Mouse (Mus musculus): Measurements from ENCODE around the gene Rassf6. TPM values are rescaled to one million over a fixed set of nuclear protein-coding genes. Genes with fewer than 3 reads are reported as not detected.

Gene Rassf6
- total RNA-seq, 2 experiments from 2014 or later, result 0.74 to 0.96 TPM

DNA sequence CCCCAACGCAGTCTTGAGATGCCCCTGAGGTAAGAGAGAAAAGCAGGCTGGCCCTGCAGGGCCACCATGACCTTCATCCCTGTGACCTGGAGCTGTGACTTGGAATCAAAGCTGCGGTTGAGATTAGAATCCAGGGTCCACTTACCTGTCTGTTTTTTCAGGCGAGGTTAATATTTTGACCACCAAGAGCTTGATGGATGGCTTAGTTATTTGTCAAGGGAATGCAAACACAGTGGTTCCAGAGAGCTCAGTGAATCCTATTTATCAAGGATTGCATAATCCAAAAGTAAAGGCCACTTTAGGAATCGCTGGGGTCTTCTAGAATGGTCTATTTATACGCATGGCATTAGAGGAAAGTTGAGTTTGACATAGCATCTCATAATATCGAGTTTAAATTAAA, 58.3 kb downstream of the Rassf6 start:
- Histone ChIP-seq H3K27ac (no peak overlapping the region), H3K4me3 (no peak overlapping the region)
- no peak for DNase-seq (ENCODE audit: low spot score in 2 of 2)
- no peak for TF ChIP-seq CTCF (conservative IDR thresholded peaks at IDR 0.05)

GRCm38 (mm10) chr5:90579556-90579955, 60.9 kb downstream of the Rassf6 start:
- no peak for DNase-seq (ENCODE audit: low spot score in 2 of 2)
- TF ChIP-seq CTCF (conservative IDR thresholded peaks at IDR 0.05), result no peak
- Histone ChIP-seq H3K27ac (no peak overlapping the region), H3K4me3 (no peak overlapping the region)

- no peak for DNase-seq (ENCODE audit: low spot score in 2 of 2)
- H3K27ac ChIP-seq, result no peak overlapping the region
- TF ChIP-seq CTCF (conservative IDR thresholded peaks at IDR 0.05), result no peak
- no peak overlapping the region for H3K4me3 ChIP-seq
These were observed 62.7 kb downstream of the Rassf6 start for GRCm38 (mm10) chr5:90577751-90578150.

- no peak overlapping the region for H3K4me3 ChIP-seq
- TF ChIP-seq CTCF (conservative IDR thresholded peaks at IDR 0.05), result no peak
- DNase-seq (ENCODE audit: low spot score in 2 of 2), result no peak
These were observed 69.2 kb downstream of the Rassf6 start for GRCm38 (mm10) chr5:90571216-90571615.

DNA sequence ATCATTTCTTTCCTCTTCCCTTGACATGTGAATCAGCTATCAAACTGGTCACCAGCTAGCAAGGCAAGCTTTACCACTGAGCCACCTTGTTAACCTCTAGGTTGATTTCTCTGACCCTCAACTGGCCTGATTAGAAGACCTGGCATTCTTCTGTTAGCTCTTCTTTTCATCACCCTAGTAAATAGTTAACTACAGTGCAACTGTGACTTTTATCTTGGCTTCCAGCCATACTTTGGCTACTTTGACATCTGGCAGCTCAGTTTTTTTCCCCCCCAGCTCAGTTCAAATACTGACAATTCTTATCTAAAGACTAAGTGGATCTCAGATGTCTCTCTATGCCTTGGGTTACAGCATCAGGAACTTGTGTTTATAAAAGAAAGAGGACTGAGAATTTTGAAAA, 72.1 kb downstream of the Rassf6 start:
- Histone ChIP-seq H3K27ac (no peak overlapping the region), H3K4me3 (no peak overlapping the region)
- no peak for TF ChIP-seq CTCF (conservative IDR thresholded peaks at IDR 0.05)
- no peak for DNase-seq (ENCODE audit: low spot score in 2 of 2)

More at GRCm38 (mm10) chr5:90571216-90571615, 69.2 kb downstream of the Rassf6 start:
- no peak overlapping the region for H3K27ac ChIP-seq

DNA sequence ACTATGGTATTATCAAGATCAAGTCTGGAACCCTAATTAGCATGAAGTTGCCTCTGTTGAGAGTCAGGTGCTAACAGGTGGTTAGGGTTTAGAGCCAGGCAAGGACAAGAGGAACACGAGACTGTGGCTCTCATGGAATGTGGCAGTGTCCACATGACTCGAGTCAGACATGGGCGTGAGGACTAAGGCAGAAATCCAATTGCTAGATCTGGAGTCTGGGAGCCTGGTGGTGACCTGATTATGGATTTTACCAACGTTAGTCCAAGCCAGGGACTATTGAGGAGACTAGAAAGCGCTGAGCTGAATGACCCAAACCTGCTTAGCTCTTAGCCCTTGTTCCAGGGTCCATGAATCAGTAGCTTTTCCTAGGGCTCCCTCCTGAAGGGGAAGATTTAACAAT, 72.7 kb downstream of the Rassf6 start:
- H3K4me3 ChIP-seq, result no peak overlapping the region
- no peak for DNase-seq (ENCODE audit: low spot score in 2 of 2)
- no peak for TF ChIP-seq CTCF (conservative IDR thresholded peaks at IDR 0.05)

GRCm38 (mm10) chr5:90565205-90565604, 75.3 kb downstream of the Rassf6 start:
- Histone ChIP-seq H3K27ac (no peak overlapping the region; the same call in 1 of the 2 replicates), H3K4me3 (no peak overlapping the region)
- DNase-seq (ENCODE audit: low spot score in 2 of 2), result no peak
- no peak for TF ChIP-seq CTCF (conservative IDR thresholded peaks at IDR 0.05)

More for the DNA sequence above, 72.7 kb downstream of the Rassf6 start:
- no peak overlapping the region for H3K27ac ChIP-seq

- no peak for TF ChIP-seq CTCF (conservative IDR thresholded peaks at IDR 0.05)
- no peak overlapping the region for H3K4me3 ChIP-seq
- peak in 1 of 2 experiments; percentile 22 for DNase-seq (ENCODE audit: low spot score in 2 of 2)
- no peak overlapping the region for H3K27ac ChIP-seq
These were observed 76.3 kb downstream of the Rassf6 start for GRCm38 (mm10) chr5:90564161-90564560.

GRCm38 (mm10) chr5:90562880-90563279, 77.6 kb downstream of the Rassf6 start:
- no peak for DNase-seq (ENCODE audit: low spot score in 2 of 2)
- Histone ChIP-seq H3K4me3 (no peak overlapping the region), H3K27ac (no peak overlapping the region)
- TF ChIP-seq CTCF (conservative IDR thresholded peaks at IDR 0.05), result no peak

- no peak for DNase-seq (ENCODE audit: low spot score in 2 of 2)
- H3K4me3 ChIP-seq, result no peak overlapping the region
These were observed 78.7 kb downstream of the Rassf6 start for GRCm38 (mm10) chr5:90561721-90562275.

DNA sequence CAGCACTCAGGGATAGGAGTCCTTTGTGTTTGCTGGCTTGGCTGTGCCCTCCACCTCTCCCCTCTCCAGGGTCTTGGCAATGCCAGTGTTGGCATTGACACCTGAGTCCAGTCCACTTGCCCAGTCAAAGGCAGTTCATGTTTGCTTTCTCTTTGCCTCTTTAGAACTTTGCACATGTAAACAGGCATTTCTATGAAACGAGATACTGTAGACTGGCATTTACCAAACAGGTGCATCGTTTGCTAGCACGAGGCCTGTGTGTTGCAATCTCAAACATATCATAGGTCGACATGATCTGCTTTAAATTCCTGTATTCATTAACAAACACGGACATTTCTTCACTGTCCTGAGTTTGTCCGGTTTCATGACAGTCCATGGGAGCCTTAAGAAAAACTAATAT, 79.7 kb downstream of the Rassf6 start, which contains the start of gene 5830473C10Rik:
Gene 5830473C10Rik, plus strand, starts transcription at position 365 of the 400 bp plus-strand sequence.
- TF ChIP-seq CTCF (conservative IDR thresholded peaks at IDR 0.05), result no peak
- DNase-seq (ENCODE audit: low spot score in 2 of 2), result no peak
- no peak within 1 kb of the TSS for H3K4me3 ChIP-seq
- H3K27ac ChIP-seq, result no peak within 1 kb of the TSS

More at GRCm38 (mm10) chr5:90561721-90562275, 78.7 kb downstream of the Rassf6 start:
- H3K27ac ChIP-seq, result no peak overlapping the region
- no peak for TF ChIP-seq CTCF (conservative IDR thresholded peaks at IDR 0.05)

DNA sequence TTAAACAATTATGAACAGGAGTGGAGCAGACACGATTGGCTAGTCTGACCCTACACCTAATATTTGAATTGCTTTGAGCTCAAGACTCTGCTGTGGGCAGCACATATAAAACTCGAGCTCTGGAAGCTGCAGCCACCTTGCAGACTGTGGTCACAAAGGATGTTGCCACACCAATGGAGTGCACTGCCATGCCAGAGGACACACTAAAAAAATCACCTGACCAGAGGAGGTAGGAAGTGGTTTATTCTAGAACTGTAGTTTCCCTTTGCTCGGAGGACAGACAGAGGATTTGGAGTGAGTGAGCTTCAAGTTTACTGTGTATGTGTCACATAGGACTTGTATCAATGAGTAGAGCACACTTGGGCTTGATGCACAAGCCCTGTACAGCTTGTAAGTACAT, 84.4 kb downstream of the Rassf6 start:
- Histone ChIP-seq H3K4me3 (no peak overlapping the region), H3K27ac (no peak overlapping the region)
- no peak for DNase-seq (ENCODE audit: low spot score in 2 of 2)
- no peak for TF ChIP-seq CTCF (conservative IDR thresholded peaks at IDR 0.05)

Other genes with a start within 250 kb of the Rassf6 start
- gene Alb, start 179.8 kb downstream of the Rassf6 start, total RNA-seq (2021), result not detected
- not detected for gene Afp, start 149.9 kb downstream of the Rassf6 start, total RNA-seq (2021)
- not detected for gene Afm, start 121.7 kb downstream of the Rassf6 start, total RNA-seq (2021)
- not detected for gene 5830473C10Rik, start 79.5 kb downstream of the Rassf6 start, total RNA-seq (2021)
- gene Cxcl5, start 118.7 kb upstream of the Rassf6 start, total RNA-seq (2021), result under 1 TPM; 0.20 to 0.31 TPM
- gene Ppbp, start 127.9 kb upstream of the Rassf6 start, total RNA-seq (2021), result under 1 TPM in 1 of 2 experiments, not detected in 1; 0.46 TPM
- gene Pf4, start 131.8 kb upstream of the Rassf6 start, total RNA-seq (2021), result 1 to 10 TPM; 2.0 to 3.5 TPM
- not detected for gene Cxcl3, start 145.4 kb upstream of the Rassf6 start, total RNA-seq (2021)
- gene Cxcl15, start 153.9 kb upstream of the Rassf6 start, total RNA-seq (2021), result not detected

All from layer of hippocampus, adult 2 months (tissue).